Mouse (Mus musculus): ENCODE results near the gene E2f2.

GRCm38 (mm10) chr4:136242065-136242703, 70.0 kb downstream of the E2f2 start:
- TF ChIP-seq CTCF (IDR thresholded peaks at IDR 0.05; ENCODE audit: low read depth, low read length) (peak; percentile 57), POLR2A (IDR thresholded peaks at IDR 0.05; ENCODE audit: extremely low read depth, insufficient read depth, low read length) (no peak)
